Mouse (Mus musculus) bone marrow, adult 2 months (tissue): ENCODE results near the gene Psmb4.
"Not testable (repeated sequence)": the region's sequence is repeated elsewhere in the genome, so short reads cannot be mapped to it uniquely, and the experiment has no call there.

ENCODE experiments used
- CTCF ChIP-seq: fragments of 200-500 bp; IDR thresholded peaks from 2 replicates; pipeline ENCODE4 v1.5.1; 2011; ENCODE audit warnings: low read length, control low read depth; ENCODE audit not compliant: control insufficient read depth, insufficient read depth
- POLR2A ChIP-seq: fragments of 200-500 bp; IDR thresholded peaks from 2 replicates; pipeline ENCODE4 v1.6.1; 2011; ENCODE audit warnings: low read depth, mild to moderate bottlenecking, control low read depth, low read length, borderline replicate concordance; ENCODE audit not compliant: control insufficient read depth

- not testable (repeated sequence) for TF ChIP-seq CTCF, POLR2A
Observed at GRCm38 (mm10) chr3:94935332-94935731, 48.6 kb upstream of the Psmb4 start.
